Mouse (Mus musculus): ENCODE results near the gene Cebpzos. TPM values are rescaled to one million over a fixed set of nuclear protein-coding genes. Genes with fewer than 3 reads are reported as not detected.

Cebpzos gene
- 178 and 180 TPM in 2 replicates for polyA plus RNA-seq (2021; fragmentation: Nextera tagmentation)
- long read RNA-seq, experiment 1, transcript Cebpzos-202 (5 exons, 602 nt) = major isoform, 25 of 58 reads
- long read RNA-seq, experiment 1, transcript Cebpzos-201 (5 exons, 753 nt) = minor isoform, 14 of 58 reads
- long read RNA-seq, experiment 1, partial matches to known transcripts = 12 of 58 reads
- long read RNA-seq, experiment 1, other reads (novel, unspliced or antisense) = 7 of 58 reads
- long read RNA-seq, experiment 2, transcript Cebpzos-202 (5 exons, 602 nt) = major isoform, 62 of 121 reads
- long read RNA-seq, experiment 2, transcript Cebpzos-201 (5 exons, 753 nt) = minor isoform, 37 of 121 reads
- long read RNA-seq, experiment 2, partial matches to known transcripts = 18 of 121 reads
- long read RNA-seq, experiment 2, other reads (novel, unspliced or antisense) = 4 of 121 reads

DNA sequence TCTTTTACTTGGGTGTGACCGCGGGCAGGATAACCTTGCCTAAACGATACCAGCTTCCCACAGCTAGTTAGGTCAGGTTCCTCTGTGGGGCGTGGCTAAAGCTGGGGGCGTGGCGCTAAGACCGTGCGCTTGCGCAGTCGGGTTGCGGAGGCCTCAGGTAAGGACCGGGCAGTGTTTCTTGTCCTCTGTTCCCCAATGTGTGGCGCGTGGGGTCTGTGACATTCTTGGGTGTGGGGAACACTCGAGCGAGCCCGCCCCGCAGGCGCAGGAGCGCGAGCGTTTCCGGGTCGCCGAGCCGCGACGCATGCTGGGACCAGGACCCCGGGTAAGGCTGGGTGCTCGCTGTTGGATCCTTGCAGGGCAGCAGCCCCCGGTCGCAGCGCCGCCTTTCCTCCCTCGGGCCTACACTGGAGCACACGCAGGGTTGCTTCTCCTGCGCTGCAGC is at the start of gene Cebpzos:
Gene Cebpzos (plus strand): TSS at position 132 of the 445 bp plus-strand sequence.

DNA sequence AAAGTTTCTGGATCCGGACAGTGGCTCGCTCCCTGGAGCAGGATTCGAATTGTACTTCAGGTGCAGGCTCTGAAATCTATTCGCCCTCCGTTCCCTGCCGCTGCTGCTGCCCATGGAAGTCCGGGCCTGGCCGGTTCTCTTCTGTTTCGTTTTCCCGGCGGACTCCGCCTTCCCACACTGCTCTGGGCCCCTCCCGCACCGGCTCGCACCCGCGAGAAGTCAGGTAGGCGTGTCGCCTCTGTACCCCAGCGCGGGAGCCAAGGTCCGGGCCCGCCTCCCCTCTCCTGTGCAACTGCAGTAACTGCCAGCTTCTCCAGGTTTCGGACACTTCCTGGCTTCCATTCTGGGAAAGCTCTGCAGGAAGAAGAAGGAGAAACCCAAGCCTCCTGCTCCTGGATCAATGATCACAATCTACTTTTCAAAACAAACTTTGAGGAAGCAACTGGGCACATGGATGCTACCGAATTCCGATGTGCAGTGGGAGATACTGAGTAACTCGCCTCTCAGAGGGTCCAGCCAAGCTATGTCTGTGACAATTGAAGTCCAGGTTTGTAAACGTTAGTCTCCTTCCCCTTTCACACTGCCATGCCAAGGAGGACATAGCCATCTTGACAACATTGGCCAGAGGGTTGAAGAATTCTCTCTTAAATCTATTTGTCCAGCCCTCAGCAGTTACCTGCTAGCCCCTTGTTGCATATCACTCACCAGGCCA is 33.7 kb upstream of the Cebpzos start, which contains the start of gene Eif2ak2:
Gene Eif2ak2 (minus strand): TSS at position 173 of the 712 bp plus-strand sequence.

DNA sequence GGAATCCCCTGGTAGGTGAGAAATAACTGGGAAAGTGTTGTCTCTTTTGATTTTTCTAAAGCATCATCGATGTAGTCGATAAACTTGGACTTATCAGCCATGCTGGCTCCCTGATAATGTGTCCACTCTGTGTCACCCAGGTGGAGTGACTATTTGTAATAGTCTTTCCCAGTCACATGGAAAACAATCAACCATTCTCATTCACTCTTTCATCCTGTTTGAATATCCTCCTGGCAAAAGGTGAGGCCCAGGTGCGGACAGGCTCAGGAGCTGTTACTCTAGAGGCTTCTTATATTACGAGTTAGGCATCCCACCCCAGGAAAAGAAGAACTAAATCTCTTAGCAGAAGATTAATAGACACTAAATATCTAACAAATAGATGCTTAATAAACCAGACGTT is 9.4 kb upstream of the Cebpzos start, which contains the start of gene Sult6b1:
Gene Sult6b1 (minus strand): TSS at position 101 of the 400 bp plus-strand sequence.

DNA sequence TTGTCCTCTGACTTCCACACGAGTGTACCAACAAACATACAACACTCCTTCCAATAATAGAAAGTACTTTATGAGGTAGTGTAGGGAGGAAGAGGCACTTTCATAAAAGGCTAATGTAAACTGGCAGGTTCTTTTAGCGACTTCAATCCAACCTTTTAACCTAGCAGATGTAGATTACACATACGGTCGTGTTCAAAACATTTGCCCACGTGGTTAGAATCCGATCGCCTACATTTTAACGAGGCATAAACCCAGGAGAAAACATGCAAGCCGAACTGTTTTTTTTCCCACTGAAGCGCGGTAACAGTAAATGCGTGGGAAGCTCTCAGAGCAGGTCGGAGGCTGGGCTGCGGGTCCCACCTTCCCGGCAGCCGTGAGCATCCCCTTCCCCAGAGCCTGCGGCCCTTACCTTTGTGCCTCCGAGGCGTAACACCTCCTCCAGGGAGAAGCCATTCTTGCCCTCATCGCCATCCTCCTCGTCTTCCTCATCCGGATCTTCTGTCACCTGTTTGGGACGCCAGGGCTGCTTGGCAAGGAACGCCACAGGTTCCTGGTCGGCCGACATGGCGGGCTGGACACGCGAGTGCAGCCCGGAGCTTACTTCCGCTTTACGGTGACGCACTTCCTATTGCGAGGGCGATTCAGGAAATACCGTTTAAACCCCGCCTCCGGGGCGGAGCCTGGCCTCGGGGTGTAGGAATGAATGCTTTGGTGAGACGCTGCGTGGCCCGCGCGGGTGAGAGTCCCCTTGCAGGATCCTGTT is 20.3 kb downstream of the Cebpzos start, which contains the start of the genes Cebpz and Ndufaf7:
Gene Cebpz (minus strand): TSS at position 601 of the 763 bp plus-strand sequence.
Gene Ndufaf7 (plus strand): TSS at position 671 of the 763 bp plus-strand sequence.

Other genes with a start within 250 kb of the Cebpzos start
- gene Strn, start 179.3 kb upstream of the Cebpzos start, polyA plus RNA-seq (2021; fragmentation: Nextera tagmentation) = 8.0 and 10.5 TPM in 2 replicates
- gene Heatr5b, start 81.1 kb upstream of the Cebpzos start, polyA plus RNA-seq (2021; fragmentation: Nextera tagmentation) = 7.6 and 7.9 TPM in 2 replicates
- 46.9 and 54.1 TPM in 2 replicates for gene Gpatch11, start 80.9 kb upstream of the Cebpzos start, polyA plus RNA-seq (2021; fragmentation: Nextera tagmentation)
- 2.4 and 3.2 TPM in 2 replicates for gene Eif2ak2, start 33.9 kb upstream of the Cebpzos start, polyA plus RNA-seq (2021; fragmentation: Nextera tagmentation)
- gene Sult6b1, start 9.5 kb upstream of the Cebpzos start, polyA plus RNA-seq (2021; fragmentation: Nextera tagmentation) = not detected in 2 replicates
- gene Cebpz, start 20.6 kb downstream of the Cebpzos start, polyA plus RNA-seq (2021; fragmentation: Nextera tagmentation) = 32.6 and 36.2 TPM in 2 replicates
- gene Ndufaf7, start 20.6 kb downstream of the Cebpzos start, polyA plus RNA-seq (2021; fragmentation: Nextera tagmentation) = 82.2 and 87.4 TPM in 2 replicates
- 2.8 and 3.3 TPM in 2 replicates for gene Prkd3, start 104.3 kb downstream of the Cebpzos start, polyA plus RNA-seq (2021; fragmentation: Nextera tagmentation)
- gene Qpct, start 135.4 kb downstream of the Cebpzos start, polyA plus RNA-seq (2021; fragmentation: Nextera tagmentation) = 12.4 and 16.2 TPM in 2 replicates